Mouse (Mus musculus): Measurements from ENCODE around the gene L3hypdh. TPM values are rescaled to one million over a fixed set of nuclear protein-coding genes. Genes with fewer than 3 reads are reported as not detected.

Gene L3hypdh
- 1 to 10 TPM; 2.8 to 3.7 TPM for total RNA-seq (2021)
- long read RNA-seq, partial matches to known transcripts, result 0 of 2 reads
- long read RNA-seq, other reads (novel, unspliced or antisense), result 1 of 2 reads

DNA sequence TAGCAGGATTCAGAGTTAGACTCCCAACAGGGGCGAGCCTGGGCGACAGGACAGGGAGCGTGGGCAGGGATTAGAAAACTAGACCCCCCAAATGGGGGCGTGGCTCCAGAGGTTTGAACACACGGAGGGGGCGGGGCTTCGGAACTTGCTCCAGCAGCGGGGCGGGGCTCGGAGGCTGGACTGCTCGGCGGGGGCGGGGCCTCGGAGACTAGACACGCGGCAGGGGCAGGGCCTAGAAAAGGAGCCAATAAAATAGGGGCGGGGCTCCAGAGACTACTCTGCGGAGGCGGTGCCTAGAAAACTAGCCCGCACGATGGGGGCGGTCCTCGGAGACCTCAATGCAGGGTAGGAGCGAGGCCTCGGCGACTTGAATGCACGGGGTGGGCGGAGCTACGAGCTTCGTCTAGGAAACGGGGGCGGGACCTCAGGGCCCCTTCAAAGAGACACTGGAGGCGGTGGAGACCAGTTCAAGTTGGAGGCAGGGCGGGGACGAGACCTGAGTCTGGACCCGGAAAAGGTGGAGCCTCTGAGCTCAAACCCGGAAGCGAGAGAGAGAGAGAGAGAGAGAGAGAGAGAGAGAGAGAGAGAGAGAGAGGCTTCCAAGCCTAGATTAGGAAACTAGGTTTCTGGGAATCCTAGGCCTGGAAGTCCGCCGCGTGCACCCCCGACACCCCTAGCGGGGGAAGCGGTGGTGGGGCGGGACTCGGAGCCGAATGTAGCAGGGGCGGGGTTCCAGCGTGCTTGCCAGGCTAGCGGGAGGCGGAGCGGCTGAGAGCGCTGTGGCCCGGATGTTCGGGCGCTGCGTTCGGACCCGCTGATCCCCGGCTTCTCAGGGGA is at the start of gene L3hypdh, which contains the start of gene Jkamp:
TSS of gene L3hypdh (minus strand) at position 111 of the 837 bp plus-strand sequence.
TSS of gene Jkamp (plus strand) at position 261 of the 837 bp plus-strand sequence.
- DNase-seq (ENCODE audit: low spot score in 2 of 2), result peak; percentile 98 to 99

DNA sequence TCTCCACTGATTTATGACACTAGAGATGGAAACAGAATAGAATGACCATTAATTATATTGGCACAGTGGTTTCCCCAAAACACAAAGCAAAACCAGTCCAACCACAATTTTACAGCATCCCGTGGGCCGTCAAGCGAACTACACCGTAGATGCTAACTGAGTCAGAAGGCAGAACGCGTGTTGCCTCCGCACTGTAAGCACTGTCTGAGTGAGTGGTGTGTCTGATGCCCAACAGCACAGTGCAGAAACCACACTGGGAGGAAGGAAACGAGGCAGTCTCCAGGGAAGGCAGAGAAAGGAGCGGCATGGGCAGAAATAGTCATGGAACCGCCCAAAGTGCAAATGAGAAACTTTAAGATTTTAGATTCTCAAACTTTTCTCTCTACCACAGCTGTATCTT is 44.0 kb upstream of the L3hypdh start:
- DNase-seq (ENCODE audit: low spot score in 2 of 2), result no peak

DNA sequence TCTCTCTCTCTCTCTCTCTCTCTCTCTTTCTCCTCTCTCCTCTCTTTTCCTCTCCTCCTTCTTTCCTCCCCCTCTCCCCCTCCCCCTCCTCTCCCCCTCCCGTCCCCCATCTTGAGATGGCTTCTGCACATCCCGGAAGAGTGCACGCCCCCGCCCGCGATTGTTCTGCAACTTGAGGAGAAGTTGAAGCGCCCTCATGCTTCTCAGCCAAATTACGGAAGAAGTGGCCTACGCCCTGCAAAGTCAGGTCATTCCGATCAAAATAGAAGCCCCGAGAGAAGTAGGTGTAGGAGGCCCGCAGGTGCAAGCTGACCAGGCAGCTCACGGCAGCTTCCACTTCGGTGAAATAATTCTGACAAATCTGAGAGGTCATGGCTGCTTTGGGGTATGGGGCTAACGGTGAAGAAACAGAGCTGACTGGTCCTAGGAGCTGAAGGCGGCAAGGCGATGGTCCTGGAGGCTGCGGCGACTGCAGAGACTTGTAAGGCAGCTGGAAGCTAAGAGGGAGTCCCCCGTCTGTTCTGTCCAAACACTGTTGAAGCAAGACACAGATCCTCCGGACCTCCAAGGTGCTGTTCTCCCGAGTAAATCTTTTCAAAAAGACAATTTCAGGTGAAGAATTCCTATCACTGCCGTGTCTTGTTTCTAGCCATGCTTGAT is 30.6 kb upstream of the L3hypdh start:
- no peak for DNase-seq (ENCODE audit: low spot score in 2 of 2)

DNA sequence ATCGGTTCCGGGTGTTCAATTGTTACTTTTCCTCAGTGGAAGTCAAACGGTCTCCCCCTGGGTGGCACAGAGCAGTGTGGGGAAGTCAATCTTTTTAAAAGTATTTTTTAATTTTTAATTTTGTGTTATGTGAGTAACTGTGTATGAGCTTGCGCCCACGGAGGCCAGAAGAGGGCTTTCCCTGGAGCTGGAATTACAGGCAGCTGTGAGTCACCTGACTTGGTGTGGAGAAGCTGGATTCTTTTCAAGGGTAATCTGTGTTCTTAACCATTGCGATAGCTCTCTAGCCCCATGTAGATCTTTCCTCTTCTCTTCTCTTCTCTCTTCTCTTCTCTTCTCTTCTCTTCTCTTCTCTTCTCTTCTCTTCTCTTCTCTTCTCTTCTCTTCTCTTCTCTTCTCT is 29.9 kb upstream of the L3hypdh start:
- DNase-seq (ENCODE audit: low spot score in 2 of 2), result no peak

DNA sequence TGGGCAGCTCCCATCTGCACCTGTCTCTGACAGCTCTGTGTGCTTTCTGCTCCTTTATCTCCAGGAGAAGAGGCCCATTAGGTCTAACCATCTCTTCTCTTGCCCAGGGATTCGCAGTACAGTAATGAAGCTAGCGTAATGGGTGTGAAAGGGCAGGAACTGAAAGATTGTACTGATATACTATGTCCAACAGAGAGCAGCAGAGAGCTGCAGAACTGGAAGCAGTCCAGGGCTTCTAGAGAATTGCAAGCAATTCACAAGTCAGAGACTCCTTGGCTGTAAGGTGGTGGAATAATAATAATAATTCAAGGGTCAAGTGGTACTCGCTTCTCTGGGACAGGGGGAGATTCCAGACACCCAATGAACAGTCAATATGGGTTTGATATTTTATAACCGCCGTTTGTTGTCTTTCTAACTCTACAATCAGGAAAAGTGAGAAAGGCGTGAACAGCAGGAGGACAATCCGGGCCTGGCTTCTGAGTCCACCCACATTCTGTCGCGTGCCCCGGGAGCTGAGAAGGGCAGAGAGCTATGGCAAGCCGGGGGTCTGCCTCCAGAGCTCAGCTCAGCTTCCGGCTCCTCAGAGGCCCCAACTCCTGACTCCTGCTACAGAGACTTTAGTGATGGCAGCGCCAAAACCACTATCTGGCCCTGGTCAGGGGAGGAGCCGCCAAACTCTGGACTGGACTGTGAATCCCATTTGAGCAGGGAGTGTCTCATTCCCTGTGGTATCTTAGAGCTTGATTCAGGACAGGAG is 19.5 kb upstream of the L3hypdh start:
- DNase-seq (ENCODE audit: low spot score in 2 of 2), result peak; percentile 61 to 86

DNA sequence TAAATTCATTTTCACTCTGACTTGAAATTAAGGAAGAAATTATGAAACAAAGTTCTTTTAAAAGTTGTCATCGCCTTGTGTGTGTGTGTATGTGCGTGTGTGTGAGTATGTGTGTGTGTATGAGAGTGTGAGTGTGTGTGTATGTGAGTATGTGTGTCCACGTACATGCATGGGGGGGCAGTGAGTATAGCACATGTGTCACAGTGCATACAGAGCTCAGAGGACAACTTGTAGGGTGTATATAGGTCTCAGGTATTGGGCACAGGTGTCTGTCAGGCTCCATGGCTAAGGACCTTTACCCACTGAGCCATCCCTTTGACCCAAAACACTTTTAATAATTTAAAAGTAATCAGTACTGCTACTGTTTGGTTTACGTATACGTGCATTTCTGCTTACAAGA is 18.8 kb upstream of the L3hypdh start:
- DNase-seq (ENCODE audit: low spot score in 2 of 2), result no peak

DNA sequence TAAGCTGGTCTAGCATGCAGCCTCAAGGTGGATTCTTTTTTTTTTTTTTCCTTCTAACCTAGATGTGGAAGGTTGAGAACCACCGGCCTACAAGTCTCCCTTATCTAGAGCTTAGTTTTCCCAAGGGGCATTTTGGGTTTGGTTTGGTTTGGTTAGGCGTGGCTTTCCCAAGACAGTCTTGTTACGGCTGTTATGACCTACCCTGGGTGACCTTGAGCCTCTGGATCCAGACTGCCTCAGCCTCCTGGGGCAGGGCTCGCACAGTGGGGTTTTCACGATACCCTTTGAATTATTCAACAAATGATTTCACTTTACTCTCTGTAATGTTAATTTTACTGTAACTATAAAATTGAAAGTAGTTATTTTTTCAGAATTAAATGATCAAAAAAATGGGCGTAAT is 17.5 kb upstream of the L3hypdh start:
- DNase-seq (ENCODE audit: low spot score in 2 of 2), result no peak

DNA sequence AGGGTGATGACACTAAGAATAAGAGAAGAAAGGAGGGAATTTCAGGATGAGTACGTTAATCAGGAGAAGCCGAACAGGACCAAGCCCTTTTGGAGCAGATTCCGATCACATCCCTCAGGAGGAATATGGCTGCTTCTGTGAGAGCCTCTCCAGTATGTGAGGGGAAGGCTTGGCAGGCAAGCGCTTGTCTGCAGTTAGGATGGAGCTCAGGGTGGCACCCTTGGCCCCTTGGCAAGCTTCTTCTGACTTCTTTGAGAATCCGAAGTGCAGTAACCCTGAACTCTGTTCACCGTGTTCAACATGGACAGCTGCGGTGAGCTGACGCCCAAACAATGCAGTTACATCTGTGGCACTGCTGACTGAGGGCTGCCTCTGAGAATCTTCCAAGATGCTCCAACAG is 11.7 kb upstream of the L3hypdh start:
- no peak for DNase-seq (ENCODE audit: low spot score in 2 of 2)

DNA sequence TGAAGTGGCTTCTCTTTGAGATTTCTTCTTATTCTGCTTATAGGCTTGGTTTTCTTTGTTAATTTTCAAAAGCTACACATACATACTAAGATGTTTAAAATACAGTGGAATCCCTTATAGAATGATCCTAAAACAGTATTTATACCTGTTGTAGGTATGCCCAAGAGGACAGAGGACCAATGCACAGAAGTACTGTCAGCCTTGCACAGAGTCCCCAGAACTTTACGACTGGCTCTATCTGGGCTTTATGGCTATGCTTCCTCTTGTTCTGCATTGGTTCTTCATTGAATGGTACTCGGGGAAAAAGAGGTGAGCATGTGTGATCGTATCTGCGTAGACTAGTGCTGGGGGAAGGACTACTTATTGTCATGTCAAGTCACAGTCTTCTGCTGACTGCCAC is 4.6 kb upstream of the L3hypdh start:
- no peak for DNase-seq (ENCODE audit: low spot score in 2 of 2)

DNA sequence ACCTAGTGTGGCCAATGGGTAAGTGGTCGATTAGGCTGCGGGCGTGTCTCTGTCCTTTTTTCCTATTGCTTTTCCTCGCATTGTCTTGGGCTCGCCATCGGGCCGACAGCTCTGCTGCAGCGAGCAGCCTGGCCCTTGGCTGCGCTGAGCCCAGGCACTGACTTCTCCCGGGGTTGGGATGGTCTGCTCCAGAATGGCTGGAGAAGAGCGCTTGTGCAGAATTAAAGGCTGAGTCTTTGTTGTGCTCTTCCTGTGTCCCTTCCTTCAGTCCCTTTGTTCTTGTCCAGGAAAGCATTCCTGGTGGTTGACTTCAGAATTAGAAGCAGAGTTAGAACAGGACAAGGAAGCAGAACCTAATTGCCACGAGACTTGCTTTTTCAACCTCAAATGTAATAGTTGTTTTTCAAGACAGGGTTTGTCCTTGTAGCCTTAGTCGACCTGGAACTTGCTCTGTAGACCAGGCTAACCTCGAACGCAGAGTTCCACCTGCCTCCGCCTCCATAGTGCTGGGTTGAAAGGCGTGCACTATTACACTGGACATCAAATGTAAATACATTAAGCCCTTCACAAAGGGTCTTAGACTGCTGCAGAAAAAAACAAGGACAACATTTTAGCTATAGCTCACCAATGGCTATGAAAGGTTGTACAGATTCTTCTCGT is 1.1 kb upstream of the L3hypdh start:
- peak in 1 of 2 experiments; percentile 19 for DNase-seq (ENCODE audit: low spot score in 2 of 2)

DNA sequence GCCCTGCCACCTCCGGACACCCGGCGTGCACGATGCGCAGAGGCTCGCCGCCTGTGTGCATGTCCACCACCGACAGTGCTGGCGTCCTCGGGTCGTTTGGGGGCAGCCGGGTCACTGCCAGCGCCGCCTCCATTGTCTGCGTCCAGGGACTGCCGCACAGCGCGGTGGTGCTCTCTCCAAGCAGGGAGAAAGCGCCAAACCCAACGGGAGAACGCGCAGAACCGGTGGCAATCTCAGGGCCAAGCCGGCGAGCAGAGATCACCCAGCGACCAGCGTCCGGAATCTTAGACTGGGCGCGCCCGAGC is 263 bp downstream of the L3hypdh start:
- no peak for DNase-seq (ENCODE audit: low spot score in 2 of 2)

DNA sequence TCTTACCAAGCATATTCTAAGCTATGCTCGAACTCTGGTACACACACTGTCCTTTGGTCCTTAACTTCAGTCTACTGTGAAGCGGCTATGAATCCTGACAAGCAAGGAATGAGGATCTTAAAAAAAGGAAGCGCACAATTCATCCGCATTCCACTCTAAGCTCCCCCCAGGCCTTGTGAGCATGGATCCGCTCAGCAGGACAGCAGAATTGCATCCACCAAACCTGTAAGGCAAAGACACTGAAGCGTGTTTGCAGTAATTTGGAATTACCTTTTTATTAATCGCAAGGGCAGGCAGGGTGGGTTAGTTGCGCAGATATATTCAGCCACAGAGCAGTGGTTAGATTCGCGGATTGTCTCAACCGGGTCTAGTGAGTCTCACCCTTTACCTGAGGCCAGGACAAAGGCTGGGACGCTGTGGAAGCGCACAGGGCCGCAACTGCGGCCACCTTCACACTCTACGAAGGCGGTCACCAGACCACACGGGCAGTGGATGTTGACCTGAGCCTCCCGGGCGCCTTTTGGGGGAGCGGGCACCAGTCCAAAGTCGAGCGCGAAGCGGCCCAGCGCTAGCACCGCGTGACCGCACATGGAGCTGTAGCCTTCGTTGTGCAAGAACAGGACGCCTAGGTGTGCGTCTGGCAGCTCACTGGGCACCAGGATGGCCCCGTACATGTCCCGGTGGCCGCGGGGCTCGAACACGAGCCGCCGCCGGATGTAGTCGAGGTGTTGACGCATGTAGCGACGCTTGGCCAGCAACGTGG is 797 bp downstream of the L3hypdh start:
- DNase-seq (ENCODE audit: low spot score in 2 of 2), result peak in 1 of 2 experiments; percentile 18

DNA sequence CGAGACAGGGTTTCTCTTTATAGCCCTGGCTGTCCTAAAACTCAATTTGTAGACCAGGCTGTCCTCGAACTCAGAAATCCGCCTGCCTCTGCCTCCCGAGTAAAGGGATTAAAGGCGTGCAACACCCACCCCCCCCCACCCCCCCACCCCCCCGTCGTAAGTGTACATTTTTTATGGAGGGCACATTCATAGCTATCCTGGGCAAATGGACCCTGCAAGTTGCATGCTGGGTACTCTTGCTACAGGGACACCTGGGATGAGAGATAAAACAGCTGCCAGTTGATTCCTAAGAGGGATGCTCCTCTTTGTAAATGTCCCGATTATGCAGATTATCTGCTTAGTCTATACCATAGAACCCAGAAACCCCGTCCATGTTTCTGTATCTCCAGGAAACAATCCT is 2.0 kb downstream of the L3hypdh start:
- no peak for DNase-seq (ENCODE audit: low spot score in 2 of 2)

DNA sequence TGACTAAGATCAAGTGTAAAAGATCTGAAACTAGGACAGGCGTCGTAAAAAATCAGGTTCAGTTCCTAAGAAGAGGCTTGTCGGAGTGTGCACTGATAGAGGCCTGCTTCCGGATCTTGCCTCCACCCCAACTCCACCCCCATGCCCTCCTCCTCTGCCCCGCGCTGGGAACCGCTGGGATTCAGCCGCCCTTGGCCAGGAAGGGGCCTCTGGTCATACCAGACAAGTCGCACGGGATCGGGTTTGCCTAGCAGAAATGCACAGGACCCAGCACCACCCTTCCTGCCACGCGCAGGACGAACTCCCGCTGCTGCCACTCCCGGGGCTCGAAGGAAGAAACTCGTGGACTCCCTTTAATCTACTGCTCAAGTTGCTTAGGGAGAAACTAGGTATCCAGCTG is 2.9 kb downstream of the L3hypdh start:
- DNase-seq (ENCODE audit: low spot score in 2 of 2), result no peak

DNA sequence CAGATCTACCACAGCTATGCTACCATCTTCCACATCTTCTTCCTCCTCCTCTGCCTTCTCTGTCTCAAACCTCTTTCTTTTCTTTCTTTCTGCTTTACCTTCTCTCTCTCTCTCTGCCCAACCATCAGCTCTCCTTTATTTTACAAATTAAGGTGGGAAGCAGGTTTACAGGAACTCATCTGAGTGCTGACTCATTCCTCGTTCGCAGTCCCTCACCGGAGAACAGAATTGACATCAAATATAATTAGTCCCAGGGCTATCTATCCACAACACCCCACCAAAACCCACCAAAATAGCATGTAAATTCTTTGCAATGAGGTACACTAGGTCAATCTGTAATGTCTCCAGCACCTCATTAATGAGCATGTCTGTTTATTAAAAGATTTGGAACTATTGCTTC is 3.3 kb downstream of the L3hypdh start:
- no peak for DNase-seq (ENCODE audit: low spot score in 2 of 2)

DNA sequence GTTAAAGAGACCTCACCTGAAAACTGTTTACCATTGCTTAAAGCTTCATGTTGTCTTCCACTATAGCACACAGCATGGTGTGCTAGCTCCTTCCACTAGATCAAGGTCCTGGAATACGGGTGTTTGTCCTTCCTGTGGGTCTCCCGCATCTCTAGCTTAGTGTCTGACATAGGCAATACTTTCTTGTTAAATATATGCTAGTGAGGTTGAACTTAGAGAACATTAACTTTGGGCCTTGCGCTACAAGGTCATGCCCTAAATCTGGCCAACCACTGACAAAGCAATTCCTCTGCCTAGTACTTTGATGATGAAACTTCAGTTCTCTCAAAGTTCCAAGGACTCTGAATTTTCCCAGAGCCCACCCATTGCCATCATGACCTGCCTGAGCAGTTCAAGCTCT is 7.0 kb downstream of the L3hypdh start:
- no peak for DNase-seq (ENCODE audit: low spot score in 2 of 2)

DNA sequence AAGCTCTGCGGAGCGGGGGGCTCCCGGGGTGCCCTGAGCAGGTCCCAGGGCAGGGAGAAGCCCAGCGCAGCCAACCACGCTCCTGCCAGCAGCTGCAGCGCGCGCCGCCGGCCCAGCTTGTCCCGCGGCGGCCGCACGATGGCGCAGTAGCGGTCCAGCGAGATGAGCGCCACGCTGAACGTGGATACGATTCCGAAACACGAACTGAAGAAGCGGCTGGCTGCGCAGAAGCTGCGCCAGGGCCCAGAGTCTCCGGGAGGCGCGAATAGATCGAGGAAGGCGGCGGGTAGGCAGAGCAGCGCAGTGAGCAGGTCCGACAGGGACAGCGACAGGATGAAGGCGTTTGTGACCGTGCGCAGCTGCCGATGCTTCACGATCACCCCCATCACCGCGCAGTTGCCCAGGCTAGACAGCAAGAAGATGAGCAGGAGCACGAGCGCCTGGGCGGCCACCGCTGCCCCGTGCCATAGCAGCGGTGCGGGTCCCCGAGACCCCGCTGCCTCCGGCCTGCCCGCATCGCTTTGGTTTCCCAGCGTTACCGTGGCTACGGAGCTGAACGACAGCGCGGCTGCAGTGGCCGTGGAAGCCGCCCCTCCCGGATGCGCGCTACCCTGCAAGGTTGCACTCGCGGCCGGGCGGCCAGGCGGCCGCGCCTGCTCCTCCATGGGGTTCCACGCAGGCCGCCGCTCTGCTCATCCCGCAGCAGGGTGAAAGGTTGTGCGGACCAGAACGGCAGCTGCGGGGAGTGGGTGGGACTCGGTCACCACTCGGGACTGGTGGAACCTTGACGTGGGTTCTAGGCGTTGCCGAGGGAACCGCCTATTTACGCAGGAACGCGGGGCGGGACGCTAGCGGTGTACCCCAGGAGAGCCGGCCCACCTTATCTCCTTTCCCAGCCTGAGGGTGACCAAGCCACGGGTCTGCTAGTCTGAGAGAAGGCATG is 14.6 kb downstream of the L3hypdh start, which contains the start of gene Gpr135:
TSS of gene Gpr135 (minus strand) at position 799 of the 943 bp plus-strand sequence.
- peak; percentile 81 to 90 for DNase-seq (ENCODE audit: low spot score in 2 of 2)

DNA sequence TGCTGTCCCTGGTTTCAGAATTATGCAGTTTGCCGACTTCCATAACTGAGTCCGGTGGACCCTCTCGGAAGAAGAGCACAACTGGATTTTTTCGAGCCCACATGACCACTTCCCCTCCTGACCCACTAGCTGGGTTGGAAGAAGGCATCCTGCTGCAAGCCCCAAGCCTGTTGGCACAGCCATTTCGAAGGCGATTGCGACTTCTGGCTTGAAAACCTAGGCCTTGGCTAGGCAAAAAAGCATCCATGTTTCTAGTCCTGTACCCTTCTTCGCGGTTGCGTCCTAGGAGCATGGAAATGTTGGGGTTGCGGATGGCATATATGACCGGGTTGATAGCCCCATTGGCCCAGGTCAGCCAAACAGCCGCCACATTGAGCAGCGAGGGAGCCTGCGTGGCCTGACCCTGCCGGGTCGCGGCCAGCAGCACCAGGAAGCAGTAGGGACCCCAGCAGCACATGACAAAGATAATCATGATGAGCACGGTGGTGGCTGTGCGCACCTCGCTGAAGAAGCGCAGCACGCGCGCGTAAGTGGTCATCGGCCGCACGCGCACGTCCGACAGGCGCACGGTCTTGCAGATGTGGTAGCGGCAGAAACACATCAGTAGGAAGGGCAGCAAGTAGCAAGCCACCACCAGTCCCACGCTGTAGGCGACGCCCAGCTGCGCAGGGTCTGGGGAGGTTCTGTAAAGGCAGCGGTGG is 15.5 kb downstream of the L3hypdh start:
- peak in 1 of 2 experiments; percentile 26 for DNase-seq (ENCODE audit: low spot score in 2 of 2)

DNA sequence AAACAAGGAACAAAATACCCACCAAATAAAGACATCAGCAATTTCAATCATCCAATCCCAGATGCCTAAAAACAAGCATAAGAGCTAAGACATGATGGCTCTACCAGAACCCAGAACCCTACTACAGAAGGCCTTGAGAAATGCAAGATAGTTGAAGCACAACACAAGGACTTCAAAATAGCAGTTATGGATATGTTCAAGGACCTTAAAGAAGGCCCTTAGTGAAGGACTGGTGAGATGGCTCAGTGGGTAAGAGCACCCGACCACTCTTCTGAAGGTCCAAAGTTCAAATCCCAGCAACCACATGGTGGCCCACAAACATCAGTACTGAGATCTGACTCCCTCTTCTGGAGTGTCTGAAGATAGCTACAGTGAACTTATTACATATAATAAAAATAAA is 27.5 kb downstream of the L3hypdh start:
- no peak for DNase-seq (ENCODE audit: low spot score in 2 of 2)
